Mouse (Mus musculus): ENCODE data around the gene Alkbh6. TPM values are rescaled to one million over a fixed set of nuclear protein-coding genes. Genes with fewer than 3 reads are reported as not detected.

Alkbh6 gene
- polyA plus RNA-seq, 1 experiment from 2014 or later, result 71.3 TPM

DNA sequence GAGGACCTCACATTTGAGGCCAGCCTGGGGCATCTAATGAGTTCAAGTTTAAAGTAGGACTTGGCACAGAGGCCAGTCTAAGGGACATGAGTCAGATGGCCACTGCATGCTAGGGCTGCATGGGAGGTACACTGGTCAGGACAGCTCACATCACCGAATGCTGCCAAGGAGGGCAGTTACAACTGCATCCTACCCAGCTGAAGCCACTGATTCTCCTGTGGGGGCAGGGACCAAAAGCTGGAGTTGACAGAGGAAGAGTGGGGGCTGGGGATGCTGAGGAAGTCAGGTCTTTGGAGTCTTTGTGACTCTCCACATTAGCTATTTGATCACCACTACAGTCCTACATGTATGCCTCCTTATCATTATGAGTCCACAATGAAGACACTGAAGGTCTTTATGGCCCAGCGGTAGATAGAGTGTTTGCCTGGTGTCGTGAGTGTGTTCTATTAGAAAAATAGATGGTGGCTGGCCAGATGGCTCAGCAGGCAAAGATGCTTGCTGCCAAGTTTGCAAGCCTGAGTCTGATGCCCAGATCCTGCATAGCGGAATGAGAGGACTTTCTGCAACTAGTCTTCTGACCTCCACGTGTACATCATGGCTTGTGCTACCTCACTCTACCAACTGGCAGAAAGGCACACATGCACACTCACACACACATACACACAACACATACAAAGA, 31.1 kb downstream of the Alkbh6 start:
- WGBS, result 71% methylated on average over 5 of the region's 5 CpGs
- H3K9ac ChIP-seq (ENCODE audit: low read length), result no peak overlapping the region

DNA sequence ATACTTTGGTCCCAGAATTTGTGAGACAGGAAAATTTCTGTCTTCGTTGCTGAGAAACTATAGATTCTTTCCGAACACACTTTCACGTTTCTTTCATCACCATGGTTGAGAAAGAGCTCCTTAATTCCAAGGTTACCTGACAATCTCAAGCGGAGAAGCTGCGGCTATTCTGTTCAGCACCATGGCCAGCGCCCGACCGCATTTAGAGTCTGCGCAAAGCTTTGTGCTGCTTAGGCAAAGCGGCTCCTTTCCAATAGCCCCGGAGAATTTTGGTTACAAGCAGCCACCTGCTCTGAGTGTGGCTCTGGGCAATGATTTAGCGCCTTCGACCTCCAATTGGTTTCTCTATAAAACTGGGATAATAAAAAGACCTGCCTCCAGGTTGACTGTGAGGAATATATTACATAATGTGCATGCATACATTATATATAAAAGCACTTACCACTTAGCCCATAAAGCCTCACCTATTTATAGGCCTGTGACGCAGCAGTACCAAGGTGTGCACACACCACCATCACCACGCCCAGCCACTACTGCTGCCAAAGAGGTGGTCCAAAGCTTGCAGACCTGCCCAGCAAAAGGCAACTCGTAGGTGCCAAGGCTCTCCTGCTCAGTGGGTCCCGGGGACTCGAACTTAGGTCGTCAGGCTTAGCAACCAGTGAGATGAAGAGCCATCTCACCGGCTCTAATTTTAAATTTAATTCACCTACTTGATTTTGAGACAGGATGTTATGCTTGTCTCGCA, 38.3 kb downstream of the Alkbh6 start:
- Histone ChIP-seq H3K4me2 (ENCODE audit: low read depth, low read length, severe bottlenecking) (no peak overlapping the region), H3K4me1 (replicated peaks; ENCODE audit: control insufficient read depth, insufficient read depth, low read length) (no peaks in the 10 kb centered on the region), H3K36me3 (ENCODE audit: control insufficient read depth, insufficient read depth, low read length) (no peaks in the 10 kb centered on the region), H3K4me3 (ENCODE audit: low read depth, low read length) (no peak overlapping the region), H3K9ac (ENCODE audit: low read length) (no peak overlapping the region), H3K27me3 (ENCODE audit: control insufficient read depth, insufficient read depth, low read length) (peaks cover 8% of the 10 kb centered on the region), H3K9me3 (ENCODE audit: control insufficient read depth, low read length) (no peaks in the 10 kb centered on the region), H3K27ac (ENCODE audit: low read depth, low read length) (no peak overlapping the region)
- ATAC-seq (replicated peaks; ENCODE audit: low FRiP score), result no peak
- WGBS, result 29% methylated on average over 21 of the region's 21 CpGs
- DNase-seq (ENCODE audit: low spot score), result peak; percentile 86

More for the DNA sequence above, 31.1 kb downstream of the Alkbh6 start:
- no peak overlapping the region for H3K27ac ChIP-seq (ENCODE audit: low read depth, low read length)
- DNase-seq (ENCODE audit: low spot score), result no peak
- H3K36me3 ChIP-seq (ENCODE audit: control insufficient read depth, insufficient read depth, low read length), result no peaks in the 10 kb centered on the region
- no peak overlapping the region for H3K4me3 ChIP-seq (ENCODE audit: low read depth, low read length)
- no peaks in the 10 kb centered on the region for H3K4me1 ChIP-seq (replicated peaks; ENCODE audit: control insufficient read depth, insufficient read depth, low read length)
- ATAC-seq (replicated peaks; ENCODE audit: low FRiP score), result no peak
- no peak overlapping the region for H3K4me2 ChIP-seq (ENCODE audit: low read depth, low read length, severe bottlenecking)
- H3K9me3 ChIP-seq (ENCODE audit: control insufficient read depth, low read length), result no peaks in the 10 kb centered on the region
- 0 out of 2 replicates have a peak, but pooled peaks cover 5% of the 10 kb centered on the region for H3K27me3 ChIP-seq (ENCODE audit: control insufficient read depth, insufficient read depth, low read length)

DNA sequence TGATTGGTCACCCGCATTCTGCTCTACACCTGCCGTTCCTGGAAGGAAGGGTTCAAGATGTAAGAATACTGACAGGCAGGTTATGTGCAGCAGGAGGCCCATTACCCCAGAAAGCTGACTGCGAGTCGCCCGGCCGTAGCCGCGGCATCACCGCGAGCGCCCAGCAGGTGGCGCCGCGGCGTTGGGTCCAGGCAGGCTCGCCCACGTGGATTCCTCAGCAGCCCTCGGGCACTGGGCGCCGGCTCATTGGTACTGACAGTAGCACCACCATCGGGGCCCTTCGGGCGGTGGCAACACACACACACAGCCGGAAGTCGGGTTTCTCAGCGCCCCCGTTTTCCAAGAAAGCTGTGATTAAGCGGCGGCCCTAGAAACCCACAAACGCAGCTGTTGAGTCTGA, 39.3 kb downstream of the Alkbh6 start:
- no peak overlapping the region for H3K27ac ChIP-seq (ENCODE audit: low read depth, low read length)
- 2% methylated on average over 30 of the region's 30 CpGs for WGBS
- no peaks in the 10 kb centered on the region for H3K4me1 ChIP-seq (replicated peaks; ENCODE audit: control insufficient read depth, insufficient read depth, low read length)
- H3K27me3 ChIP-seq (ENCODE audit: control insufficient read depth, insufficient read depth, low read length), result peaks cover 8% of the 10 kb centered on the region
- H3K36me3 ChIP-seq (ENCODE audit: control insufficient read depth, insufficient read depth, low read length), result no peaks in the 10 kb centered on the region
- H3K4me2 ChIP-seq (ENCODE audit: low read depth, low read length, severe bottlenecking), result 0 out of 2 replicates have a peak overlapping the region, but pooled peaks have one; percentile 27
- no peak overlapping the region for H3K4me3 ChIP-seq (ENCODE audit: low read depth, low read length)
- ATAC-seq (replicated peaks; ENCODE audit: low FRiP score), result no peak; the same call in 1 of the 2 replicates
- no peak overlapping the region for H3K9ac ChIP-seq (ENCODE audit: low read length)
- peak; percentile 89 for DNase-seq (ENCODE audit: low spot score)
- no peaks in the 10 kb centered on the region for H3K9me3 ChIP-seq (ENCODE audit: control insufficient read depth, low read length)

DNA sequence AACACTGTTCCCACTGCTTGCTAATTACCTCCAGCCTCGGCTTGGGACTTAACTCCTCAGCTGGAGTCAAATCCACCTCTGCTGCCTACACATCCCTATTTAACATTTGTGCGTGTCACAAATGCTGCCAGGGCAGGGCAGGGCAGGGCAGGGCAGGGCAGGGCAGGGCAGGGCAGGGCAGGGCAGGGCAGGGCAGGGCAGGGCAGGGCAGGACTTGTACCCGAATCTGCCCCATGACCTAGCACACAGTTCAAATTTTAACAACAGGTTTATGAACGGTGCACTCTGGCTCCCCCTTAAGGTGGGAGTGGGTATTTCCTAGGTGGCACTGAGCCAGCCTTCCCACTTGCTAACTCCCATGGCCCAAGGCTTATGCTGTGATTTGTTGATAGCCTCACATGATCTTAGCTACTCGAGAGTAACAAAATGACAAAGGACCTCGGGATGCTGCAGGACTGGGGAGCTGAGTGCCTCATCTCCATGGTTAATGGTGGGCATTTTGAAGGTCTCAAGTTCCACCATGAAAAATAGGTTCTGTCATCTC, 44.8 kb downstream of the Alkbh6 start:
- 16% methylated on average over 6 of the region's 6 CpGs for WGBS
- no peak for ATAC-seq (replicated peaks; ENCODE audit: low FRiP score)

DNA sequence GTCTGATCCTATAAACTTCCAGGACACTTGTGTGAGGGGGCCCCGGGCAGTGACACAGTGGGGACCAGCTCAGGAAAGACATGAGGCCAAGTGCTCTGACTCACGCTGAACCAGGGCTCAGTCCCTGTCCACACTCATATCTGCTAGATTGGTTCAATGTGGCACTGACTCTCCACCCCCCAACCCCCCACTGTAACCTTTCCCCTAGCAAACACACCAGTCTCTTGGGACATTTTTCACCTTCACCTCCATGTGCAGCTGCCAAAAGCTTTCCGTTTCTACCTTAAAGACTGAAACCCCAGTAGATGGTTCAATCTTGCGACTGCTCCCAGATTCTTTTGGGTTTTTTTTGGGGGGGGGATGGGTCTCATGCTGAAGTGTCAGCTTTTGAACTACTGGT, 45.5 kb downstream of the Alkbh6 start:
- no peak overlapping the region for H3K27ac ChIP-seq (ENCODE audit: low read depth, low read length)

More for the DNA sequence above, 44.8 kb downstream of the Alkbh6 start:
- Histone ChIP-seq H3K9ac (ENCODE audit: low read length) (no peak overlapping the region), H3K9me3 (ENCODE audit: control insufficient read depth, low read length) (no peaks in the 10 kb centered on the region), H3K27me3 (ENCODE audit: control insufficient read depth, insufficient read depth, low read length) (no peaks in the 10 kb centered on the region), H3K4me3 (ENCODE audit: low read depth, low read length) (no peak overlapping the region), H3K4me2 (ENCODE audit: low read depth, low read length, severe bottlenecking) (no peak overlapping the region), H3K27ac (ENCODE audit: low read depth, low read length) (no peak overlapping the region), H3K4me1 (replicated peaks; ENCODE audit: control insufficient read depth, insufficient read depth, low read length) (no peaks in the 10 kb centered on the region), H3K36me3 (ENCODE audit: control insufficient read depth, insufficient read depth, low read length) (no peaks in the 10 kb centered on the region; the same call in 1 of the 2 replicates)
- DNase-seq (ENCODE audit: low spot score), result peak; percentile 81

DNA sequence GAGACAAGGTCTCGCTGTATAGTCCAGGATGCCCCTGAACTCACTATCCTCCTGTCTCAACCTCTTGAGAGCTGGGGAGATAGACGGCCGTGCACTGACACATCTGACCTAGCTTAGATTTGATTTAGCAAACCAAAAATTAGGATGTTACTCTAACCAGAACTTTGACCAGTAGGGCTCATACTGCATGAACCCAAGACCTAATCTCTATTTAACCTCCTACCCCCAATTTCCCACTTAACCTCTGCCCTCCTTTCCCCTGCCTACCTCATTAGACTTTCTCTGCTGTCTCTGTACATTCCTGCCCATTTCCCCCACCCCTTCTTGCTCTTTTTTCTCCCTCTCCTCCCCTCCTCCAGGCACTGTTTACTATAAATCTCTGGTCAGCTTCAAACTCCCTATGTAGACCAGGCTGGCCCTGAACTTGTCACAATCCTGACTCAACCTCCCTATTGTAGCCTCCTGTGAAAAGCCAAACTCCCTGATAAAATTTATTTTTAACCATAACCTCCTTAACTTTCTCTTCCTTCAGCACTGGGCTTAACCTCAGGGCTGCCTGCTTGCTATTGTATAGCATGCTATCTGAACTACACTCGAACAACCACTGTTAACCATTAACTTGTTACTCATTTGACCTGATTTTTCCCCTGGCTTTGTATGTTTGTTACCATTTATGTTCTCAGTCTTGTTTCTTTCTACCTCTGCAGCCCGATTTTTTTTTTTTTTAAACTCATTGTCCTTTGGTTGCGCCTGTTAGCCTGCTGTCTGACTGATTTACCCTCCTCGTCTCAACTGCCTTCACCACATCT, 50.1 kb downstream of the Alkbh6 start:
- H3K9me3 ChIP-seq (ENCODE audit: control insufficient read depth, low read length), result no peaks in the 10 kb centered on the region
- ATAC-seq (replicated peaks; ENCODE audit: low FRiP score) (no peak), DNase-seq (ENCODE audit: low spot score) (peak; percentile 2)
- H3K4me1 ChIP-seq (replicated peaks; ENCODE audit: control insufficient read depth, insufficient read depth, low read length), result peaks cover 3% of the 10 kb centered on the region
- no peak overlapping the region for H3K9ac ChIP-seq (ENCODE audit: low read length)
- H3K4me2 ChIP-seq (ENCODE audit: low read depth, low read length, severe bottlenecking), result no peak overlapping the region
- H3K27me3 ChIP-seq (ENCODE audit: control insufficient read depth, insufficient read depth, low read length), result no peaks in the 10 kb centered on the region
- H3K36me3 ChIP-seq (ENCODE audit: control insufficient read depth, insufficient read depth, low read length), result peaks cover 4% of the 10 kb centered on the region; the same call in 1 of the 2 replicates
- no peak overlapping the region for H3K4me3 ChIP-seq (ENCODE audit: low read depth, low read length)
- WGBS, result 77% methylated on average over 7 of the region's 7 CpGs
- H3K27ac ChIP-seq (ENCODE audit: low read depth, low read length), result no peak overlapping the region

More for the DNA sequence above, 45.5 kb downstream of the Alkbh6 start:
- DNase-seq (ENCODE audit: low spot score) (no peak), ATAC-seq (replicated peaks; ENCODE audit: low FRiP score) (no peak)
- Histone ChIP-seq H3K9ac (ENCODE audit: low read length) (no peak overlapping the region), H3K4me1 (replicated peaks; ENCODE audit: control insufficient read depth, insufficient read depth, low read length) (no peaks in the 10 kb centered on the region), H3K27me3 (ENCODE audit: control insufficient read depth, insufficient read depth, low read length) (no peaks in the 10 kb centered on the region), H3K9me3 (ENCODE audit: control insufficient read depth, low read length) (no peaks in the 10 kb centered on the region), H3K4me3 (ENCODE audit: low read depth, low read length) (no peak overlapping the region), H3K4me2 (ENCODE audit: low read depth, low read length, severe bottlenecking) (no peak overlapping the region), H3K36me3 (ENCODE audit: control insufficient read depth, insufficient read depth, low read length) (no peaks in the 10 kb centered on the region; the same call in 1 of the 2 replicates)
- 80% methylated on average over 4 of the region's 4 CpGs for WGBS

DNA sequence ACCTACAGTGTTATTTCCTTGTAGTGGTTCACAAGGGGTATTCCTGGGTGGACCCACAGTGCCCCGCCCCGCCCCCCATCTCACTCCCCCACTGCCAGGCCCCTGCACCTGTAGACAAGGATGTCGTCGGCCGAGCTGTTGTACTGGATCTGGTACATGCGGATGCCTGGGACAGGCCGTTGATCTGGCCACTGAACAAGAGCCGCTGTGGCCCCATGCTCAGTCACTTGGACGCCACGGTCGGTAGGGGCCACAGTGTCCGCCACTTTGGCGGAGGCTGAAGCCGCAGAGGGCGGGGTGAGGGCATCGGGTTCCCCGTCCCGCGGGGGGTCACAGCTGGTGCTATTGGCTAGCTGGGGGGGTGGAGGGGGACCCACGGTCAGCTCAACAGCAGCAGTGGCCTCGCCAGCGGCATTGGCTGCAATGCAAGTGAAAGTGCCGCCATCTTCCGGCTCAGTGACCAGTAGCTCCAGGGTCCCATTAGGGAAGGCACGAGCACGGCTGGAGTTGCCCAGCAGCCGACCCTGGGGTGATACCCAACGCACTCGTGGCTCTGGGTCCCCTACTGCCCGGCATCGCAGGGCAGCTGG, 50.9 kb downstream of the Alkbh6 start:
- ATAC-seq (replicated peaks; ENCODE audit: low FRiP score) (no peak), DNase-seq (ENCODE audit: low spot score) (peak; percentile 49)
- Histone ChIP-seq H3K4me1 (replicated peaks; ENCODE audit: control insufficient read depth, insufficient read depth, low read length) (peaks cover 3% of the 10 kb centered on the region), H3K9me3 (ENCODE audit: control insufficient read depth, low read length) (no peaks in the 10 kb centered on the region), H3K4me2 (ENCODE audit: low read depth, low read length, severe bottlenecking) (no peak overlapping the region), H3K4me3 (ENCODE audit: low read depth, low read length) (no peak overlapping the region), H3K27ac (ENCODE audit: low read depth, low read length) (no peak overlapping the region), H3K9ac (ENCODE audit: low read length) (no peak overlapping the region), H3K27me3 (ENCODE audit: control insufficient read depth, insufficient read depth, low read length) (no peaks in the 10 kb centered on the region), H3K36me3 (ENCODE audit: control insufficient read depth, insufficient read depth, low read length) (peaks cover 4% of the 10 kb centered on the region; the same call in 1 of the 2 replicates)
- 90% methylated on average over 31 of the region's 31 CpGs for WGBS

DNA sequence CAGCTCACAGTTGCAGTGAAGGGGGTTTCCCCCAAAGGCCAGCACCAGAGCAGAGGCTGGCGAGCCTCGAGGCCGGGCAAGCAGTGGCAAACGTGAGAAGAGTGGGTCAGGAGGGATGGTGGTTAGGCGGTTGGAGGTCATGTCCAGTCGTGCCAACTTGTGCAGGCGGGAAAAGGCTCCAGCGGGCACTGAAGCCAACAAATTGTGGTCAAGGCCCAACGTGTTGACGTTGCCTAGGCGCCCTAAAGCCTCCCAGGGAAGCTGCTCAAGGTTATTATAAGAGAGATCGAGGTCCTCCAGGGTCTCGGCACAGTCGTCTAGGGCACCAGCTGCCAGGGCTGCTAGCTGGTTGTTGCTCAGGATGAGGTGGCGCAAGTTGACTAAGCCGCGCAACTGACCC, 51.5 kb downstream of the Alkbh6 start:
- no peak for ATAC-seq (replicated peaks; ENCODE audit: low FRiP score)
- 91% methylated on average over 17 of the region's 17 CpGs for WGBS
- H3K4me2 ChIP-seq (ENCODE audit: low read depth, low read length, severe bottlenecking), result no peak overlapping the region

More for the DNA sequence above, 51.5 kb downstream of the Alkbh6 start:
- Histone ChIP-seq H3K27ac (ENCODE audit: low read depth, low read length) (no peak overlapping the region), H3K9me3 (ENCODE audit: control insufficient read depth, low read length) (no peaks in the 10 kb centered on the region), H3K36me3 (ENCODE audit: control insufficient read depth, insufficient read depth, low read length) (peaks cover 4% of the 10 kb centered on the region; the same call in 1 of the 2 replicates), H3K4me3 (ENCODE audit: low read depth, low read length) (no peak overlapping the region), H3K9ac (ENCODE audit: low read length) (no peak overlapping the region), H3K4me1 (replicated peaks; ENCODE audit: control insufficient read depth, insufficient read depth, low read length) (peaks cover 3% of the 10 kb centered on the region), H3K27me3 (ENCODE audit: control insufficient read depth, insufficient read depth, low read length) (no peaks in the 10 kb centered on the region)
- DNase-seq (ENCODE audit: low spot score), result no peak

Data from forebrain, embryonic 11.5 days (tissue).